Mouse (Mus musculus) megakaryocyte progenitor cell, adult 5-6 weeks (primary cell): ENCODE data around the gene Itpripl1. TPM values are rescaled to one million over a fixed set of nuclear protein-coding genes. Genes with fewer than 3 reads are reported as not detected.
"Not testable (repeated sequence)": the region's sequence is repeated elsewhere in the genome, so short reads cannot be mapped to it uniquely, and the experiment has no call there.

Source experiments
- ATAC-seq: replicated peaks from 2 replicates; pipeline ENCODE4 v1.8.0; 2016; ENCODE audit warnings: mild to moderate bottlenecking, moderate TSS enrichment, inconsistent platforms; ENCODE audit not compliant: poor library complexity
- total RNA-seq, 2 experiments: library from RNA; stranded (forward) in 1 of 2; stranded (reverse) in 1 of 2; fragments of 157-497, 149-512 nt in 1 of 2; fragments of 200-1000 nt in 1 of 2; gene quantifications; 2 replicates each; pipeline versions ENCODE4 v1.2.3 to v1.2.4; 2015 to 2017

Gene Itpripl1
- total RNA-seq, 2 experiments from 2014 or later, result 17.5 to 23.3 TPM

GRCm38 (mm10) chr2:127108986-127109385 lies 34.3 kb downstream of the Itpripl1 start:
- ATAC-seq, result no peak

GRCm38 (mm10) chr2:127092000-127092399 lies 51.2 kb downstream of the Itpripl1 start:
- ATAC-seq, result no peak

DNA sequence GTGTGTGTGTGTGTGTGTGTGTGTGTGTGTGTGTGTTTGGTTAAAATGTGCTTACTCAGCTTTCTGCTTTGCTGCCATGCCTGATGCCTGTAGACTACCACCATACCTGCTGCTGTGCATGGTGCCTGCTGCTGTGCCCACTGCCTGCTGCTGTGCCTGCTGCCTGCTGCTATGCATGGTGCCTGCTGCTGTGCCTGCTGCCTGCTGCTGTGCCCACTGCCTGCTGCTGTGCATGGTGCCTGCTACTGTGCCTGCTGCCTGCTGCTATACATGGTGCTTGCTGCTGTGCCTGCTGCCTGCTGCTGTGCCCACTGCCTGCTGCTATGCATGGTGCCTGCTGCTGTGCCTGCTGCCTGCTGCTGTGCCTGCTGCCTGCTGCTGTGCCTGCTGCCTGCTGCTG lies 53.1 kb downstream of the Itpripl1 start:
- not testable (repeated sequence) for ATAC-seq

Other genes with a start within 250 kb of the Itpripl1 start
- gene Sppl2a, start 210.2 kb downstream of the Itpripl1 start, total RNA-seq (2015), result 42.2 and 42.6 TPM in 2 replicates
- 28.8 and 32.8 TPM in 2 replicates for gene Sppl2a, start 210.2 kb downstream of the Itpripl1 start, total RNA-seq (2017)
- gene Ap4e1, start 134.7 kb downstream of the Itpripl1 start, total RNA-seq (2015), result 8.3 and 10.6 TPM in 2 replicates
- 17.1 and 20.6 TPM in 2 replicates for gene Ap4e1, start 134.7 kb downstream of the Itpripl1 start, total RNA-seq (2017)
- 37.0 and 38.7 TPM in 2 replicates for gene Blvra, start 72.8 kb downstream of the Itpripl1 start, total RNA-seq (2015)
- gene Blvra, start 72.8 kb downstream of the Itpripl1 start, total RNA-seq (2017), result 30.9 and 42.2 TPM in 2 replicates
- gene Ncaph, start 9.5 kb downstream of the Itpripl1 start, total RNA-seq (2015), result 49.5 and 53.5 TPM in 2 replicates
- 57.3 and 58.7 TPM in 2 replicates for gene Ncaph, start 9.5 kb downstream of the Itpripl1 start, total RNA-seq (2017)
- 1.9 and 3.6 TPM in 2 replicates for gene 1810024B03Rik, start 64.8 kb upstream of the Itpripl1 start, total RNA-seq (2015)
- gene 1810024B03Rik, start 64.8 kb upstream of the Itpripl1 start, total RNA-seq (2017), result 2.4 and 3.3 TPM in 2 replicates
- gene Snrnp200, start 64.9 kb upstream of the Itpripl1 start, total RNA-seq (2015), result 57.5 and 62.1 TPM in 2 replicates
- 146 and 186 TPM in 2 replicates for gene Snrnp200, start 64.9 kb upstream of the Itpripl1 start, total RNA-seq (2017)
- gene Ciao1, start 104.4 kb upstream of the Itpripl1 start, total RNA-seq (2015), result 29.8 and 36.6 TPM in 2 replicates
- gene Ciao1, start 104.4 kb upstream of the Itpripl1 start, total RNA-seq (2017), result 21.8 and 30.3 TPM in 2 replicates
- 8.8 and 14.8 TPM in 2 replicates for gene Tmem127, start 104.5 kb upstream of the Itpripl1 start, total RNA-seq (2015)
- gene Tmem127, start 104.5 kb upstream of the Itpripl1 start, total RNA-seq (2017), result 27.0 and 28.1 TPM in 2 replicates
- 69.5 and 79.9 TPM in 2 replicates for gene Stard7, start 126.8 kb upstream of the Itpripl1 start, total RNA-seq (2015)
- 134 and 138 TPM in 2 replicates for gene Stard7, start 126.8 kb upstream of the Itpripl1 start, total RNA-seq (2017)
- 76.0 and 76.5 TPM in 2 replicates for gene Dusp2, start 192.7 kb upstream of the Itpripl1 start, total RNA-seq (2015)
- 83.2 and 90.0 TPM in 2 replicates for gene Dusp2, start 192.7 kb upstream of the Itpripl1 start, total RNA-seq (2017)
- gene Astl, start 195.2 kb upstream of the Itpripl1 start, total RNA-seq (2015), result 0.15 and 0.30 TPM in 2 replicates
- gene Astl, start 195.2 kb upstream of the Itpripl1 start, total RNA-seq (2017), result 0.24 TPM in 1 of 2 replicates, not detected in the other
- not detected in 2 replicates for gene Adra2b, start 219.8 kb upstream of the Itpripl1 start, total RNA-seq (2015)
- not detected in 2 replicates for gene Adra2b, start 219.8 kb upstream of the Itpripl1 start, total RNA-seq (2017)